Mouse (Mus musculus): ENCODE measurements around the gene Tpbpa.
"Not testable (repeated sequence)": the region's sequence is repeated elsewhere in the genome, so short reads cannot be mapped to it uniquely, and the experiment has no call there.

The Tpbpa gene

GRCm38 (mm10) chr13:60941884-60942283, at the start of gene Tpbpa:
Gene Tpbpa (minus strand): TSS chr13:60941984.
- not testable (repeated sequence) for DNase-seq (ENCODE audit: low spot score in 2 of 2)

- not testable (repeated sequence) for DNase-seq (ENCODE audit: low spot score in 2 of 2)
Observed at GRCm38 (mm10) chr13:60986915-60987314, 45.1 kb upstream of the Tpbpa start.

DNA sequence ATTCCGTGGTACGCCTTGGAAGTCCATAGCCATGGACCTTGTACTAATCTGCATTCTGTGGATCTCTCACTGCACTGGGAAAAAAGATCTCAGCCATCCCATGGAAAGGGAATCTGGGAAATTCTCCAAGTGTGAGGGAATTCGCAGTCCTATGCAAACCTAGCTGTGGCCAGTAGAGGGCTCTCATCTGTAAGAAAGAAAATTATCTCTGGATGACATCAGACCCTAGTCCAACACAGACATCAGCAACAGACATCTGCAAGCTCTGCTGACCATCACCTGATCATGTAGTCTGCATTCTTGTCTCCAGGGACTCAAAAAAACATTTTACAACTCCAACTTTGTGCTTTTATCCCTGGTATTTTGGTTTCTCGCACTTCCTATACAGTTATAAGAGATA, 30.5 kb upstream of the Tpbpa start:
- not testable (repeated sequence) for DNase-seq (ENCODE audit: low spot score in 2 of 2)

DNA sequence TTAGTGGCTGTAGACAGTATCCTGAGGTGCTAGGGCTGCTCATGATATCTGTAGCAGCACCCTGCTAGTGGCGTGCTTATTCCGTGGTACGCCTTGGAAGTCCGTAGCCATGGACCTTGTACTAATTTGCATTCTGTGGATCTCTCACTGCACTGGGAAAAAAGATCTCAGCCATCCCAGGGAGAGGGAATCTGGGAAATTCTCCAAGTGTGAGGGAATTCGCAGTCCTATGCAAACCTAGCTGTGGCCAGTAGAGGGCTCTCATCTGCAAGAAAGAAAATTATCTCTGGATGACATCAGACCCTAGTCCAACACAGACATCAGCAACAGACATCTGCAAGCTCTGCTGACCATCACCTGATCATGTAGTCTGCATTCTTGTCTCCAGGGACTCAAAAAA, 22.2 kb upstream of the Tpbpa start:
- not testable (repeated sequence) for DNase-seq (ENCODE audit: low spot score in 2 of 2)

DNA sequence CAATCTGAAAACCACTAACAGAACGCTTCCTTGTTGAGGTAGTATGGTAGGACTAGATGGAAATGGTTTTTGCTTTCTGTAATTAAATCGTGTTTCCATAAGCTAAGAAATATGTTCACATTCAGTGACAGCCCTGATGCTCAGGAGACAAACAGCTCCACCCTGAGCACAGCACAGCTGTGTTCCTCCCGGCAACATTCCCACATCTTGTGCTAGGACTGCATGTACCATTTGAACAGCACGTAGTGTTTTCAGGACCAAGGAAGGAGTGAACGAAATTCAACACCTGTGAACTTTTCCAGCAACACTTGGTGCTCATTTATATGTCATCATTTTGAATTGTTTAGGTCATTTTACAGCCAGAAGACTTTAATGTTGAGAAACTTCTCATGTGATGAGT, 19.9 kb upstream of the Tpbpa start:
- DNase-seq (ENCODE audit: low spot score in 2 of 2), result no peak

DNA sequence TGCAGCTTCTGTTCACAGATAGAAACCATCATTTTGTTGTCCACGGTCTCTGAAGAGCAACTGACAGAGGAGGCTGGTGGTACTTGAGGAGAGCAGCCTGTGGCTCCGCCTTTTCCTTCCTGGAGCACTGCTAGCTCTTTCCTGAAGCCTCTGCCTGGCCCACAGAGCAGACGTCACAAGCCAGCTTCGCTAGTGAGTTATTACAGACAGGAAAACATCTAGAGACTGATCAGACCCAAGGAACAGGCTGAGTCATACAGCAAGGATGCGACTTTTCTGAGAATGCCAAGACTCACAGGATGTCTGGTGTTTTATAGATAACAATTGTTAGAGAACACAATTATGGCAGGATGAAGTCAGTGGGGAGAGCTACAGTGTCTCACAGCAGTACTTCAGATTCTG, 5.3 kb downstream of the Tpbpa start, which contains the start of the genes Gm49391 and Ctla2a:
Gm49391 (minus strand) TSS at position 72 of the 402 bp plus-strand sequence.
Ctla2a (minus strand) TSS at position 126 of the 402 bp plus-strand sequence.
- no peak for DNase-seq (ENCODE audit: low spot score in 2 of 2)

GRCm38 (mm10) chr13:60935490-60935889, 6.3 kb downstream of the Tpbpa start, which contains the start of gene Gm49393:
Gene Gm49393 (minus strand): TSS chr13:60935590.
- DNase-seq (ENCODE audit: low spot score in 2 of 2), result not testable (repeated sequence)

- DNase-seq (ENCODE audit: low spot score in 2 of 2), result not testable (repeated sequence)
Observed at GRCm38 (mm10) chr13:60904780-60905179, 37.0 kb downstream of the Tpbpa start, which contains the start of gene Tpbpb. Gene Tpbpb (minus strand): TSS chr13:60904880.

GRCm38 (mm10) chr13:60897328-60897727, 44.5 kb downstream of the Tpbpa start, which contains the start of gene Ctla2b:
Gene Ctla2b (minus strand): TSS chr13:60897447.
- no peak for DNase-seq (ENCODE audit: low spot score in 2 of 2)

DNA sequence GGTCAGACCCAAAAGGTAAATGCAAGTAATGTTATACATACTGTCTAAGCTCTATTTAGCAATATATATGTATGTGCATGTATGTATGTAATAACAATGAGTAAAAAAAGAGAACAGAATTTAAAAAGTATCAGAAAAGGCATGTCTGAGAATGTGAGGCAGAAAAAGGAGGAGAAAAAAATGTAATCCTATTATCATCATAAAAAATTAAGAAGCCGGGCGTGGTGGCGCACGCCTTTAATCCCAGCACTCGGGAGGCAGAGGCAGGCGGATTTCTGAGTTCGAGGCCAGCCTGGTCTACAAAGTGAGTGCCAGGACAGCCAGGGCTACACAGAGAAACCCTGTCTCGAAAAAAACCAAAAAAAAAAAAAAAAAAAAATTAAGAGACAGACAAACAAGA, 45.0 kb downstream of the Tpbpa start, which contains the start of gene Gm49392:
Gm49392 (minus strand) TSS at position 101 of the 400 bp plus-strand sequence.
- not testable (repeated sequence) for DNase-seq (ENCODE audit: low spot score in 2 of 2)

GRCm38 (mm10) chr13:60895406-60896160, 46.2 kb downstream of the Tpbpa start:
- no peak for DNase-seq (ENCODE audit: low spot score in 2 of 2)

DNA sequence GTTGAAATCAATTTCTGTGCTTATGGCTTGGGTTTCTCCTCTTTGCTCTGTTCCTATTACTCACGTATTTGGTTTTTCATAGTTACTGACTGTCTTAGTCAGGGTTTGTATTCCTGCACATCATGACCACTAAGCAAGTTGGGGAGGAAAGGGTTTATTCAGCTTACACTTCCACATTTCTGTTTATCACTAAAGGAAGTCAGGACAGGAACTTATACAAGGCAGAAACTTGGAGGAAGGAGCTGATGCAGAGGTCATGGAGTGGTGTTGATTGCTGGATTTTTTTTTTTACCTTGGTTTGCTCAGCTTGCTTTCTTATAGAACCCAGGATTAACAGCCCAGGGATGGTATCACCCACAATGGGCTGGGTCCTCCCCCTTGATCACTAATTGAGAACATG, 49.5 kb downstream of the Tpbpa start:
- no peak for DNase-seq (ENCODE audit: low spot score in 2 of 2)

Data from spleen, postnatal 4 days (tissue).